Mouse (Mus musculus): Measurements from ENCODE around the gene Ggt1.

- no peak for TF ChIP-seq CTCF (IDR thresholded peaks at IDR 0.05; ENCODE audit: extremely low read depth, insufficient read depth, low read length)
- no peak for TF ChIP-seq POLR2A (IDR thresholded peaks at IDR 0.05; ENCODE audit: extremely low read depth, insufficient read depth, low read length)
Observed at GRCm38 (mm10) chr10:75552701-75553450, 8.5 kb upstream of the Ggt1 start.
